Mouse (Mus musculus) cerebellum, adult 9-10 months (tissue): ENCODE results near the gene 2610528J11Rik.
A peak's percentile ranks its signal among the peaks of the same experiment; 100 is the strongest.
"Not testable (repeated sequence)": the region's sequence is repeated elsewhere in the genome, so short reads cannot be mapped to it uniquely, and the experiment has no call there.

Experiments used
- DNase-seq: peaks from one replicate; pipeline ENCODE4 v3.0.0; 2022

The 2610528J11Rik gene

DNA sequence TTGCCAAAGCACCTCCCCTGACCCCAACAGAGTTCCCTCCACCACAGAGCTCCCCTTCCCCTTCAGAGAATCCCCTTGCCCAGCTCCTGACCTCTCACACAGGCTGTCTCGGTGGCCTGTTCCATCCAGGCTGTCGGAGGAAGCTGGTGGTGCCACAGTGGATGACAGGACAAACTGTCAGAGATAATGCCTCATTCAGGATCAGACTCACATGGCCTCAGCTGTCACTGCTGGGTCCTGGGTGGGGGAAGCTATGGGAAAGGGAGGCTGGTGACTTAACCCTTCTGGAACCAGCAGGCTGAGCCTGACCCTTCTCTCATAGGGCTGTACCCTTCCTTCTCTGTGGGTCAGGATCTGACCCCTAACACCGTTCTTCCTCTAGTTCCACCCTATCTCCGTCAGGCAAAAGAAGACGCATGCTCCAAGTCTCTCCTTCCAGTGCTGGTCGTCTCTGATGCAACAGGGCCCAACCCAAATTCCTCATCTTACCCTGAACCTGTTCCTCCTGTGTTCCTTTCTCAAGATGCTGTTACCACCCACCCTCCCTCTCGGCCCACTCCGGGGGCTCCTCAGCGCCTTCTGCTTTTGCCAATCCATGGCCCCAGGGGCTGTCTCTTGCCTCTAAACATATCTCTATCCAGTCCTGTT is 15.8 kb downstream of the 2610528J11Rik start:
- DNase-seq = peak; percentile 3

DNA sequence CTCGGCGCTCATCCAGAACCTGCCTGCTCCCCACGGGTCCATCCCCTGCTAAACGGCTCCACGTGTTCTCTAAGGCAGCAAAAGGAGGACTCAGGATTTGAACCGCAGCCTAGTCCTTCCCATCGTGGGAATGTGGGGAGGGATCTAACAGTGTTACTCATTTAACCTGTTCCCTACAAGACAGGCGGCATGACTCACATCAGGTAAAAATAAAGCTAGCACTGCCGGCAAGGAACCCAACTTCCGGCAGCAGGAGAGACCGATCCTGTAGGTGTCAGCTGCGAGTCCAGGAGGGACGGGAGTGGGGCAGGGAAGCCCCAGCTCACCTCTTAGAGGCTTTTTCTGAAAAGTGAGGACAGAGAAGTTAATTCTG is 16.3 kb downstream of the 2610528J11Rik start:
- DNase-seq = no peak

DNA sequence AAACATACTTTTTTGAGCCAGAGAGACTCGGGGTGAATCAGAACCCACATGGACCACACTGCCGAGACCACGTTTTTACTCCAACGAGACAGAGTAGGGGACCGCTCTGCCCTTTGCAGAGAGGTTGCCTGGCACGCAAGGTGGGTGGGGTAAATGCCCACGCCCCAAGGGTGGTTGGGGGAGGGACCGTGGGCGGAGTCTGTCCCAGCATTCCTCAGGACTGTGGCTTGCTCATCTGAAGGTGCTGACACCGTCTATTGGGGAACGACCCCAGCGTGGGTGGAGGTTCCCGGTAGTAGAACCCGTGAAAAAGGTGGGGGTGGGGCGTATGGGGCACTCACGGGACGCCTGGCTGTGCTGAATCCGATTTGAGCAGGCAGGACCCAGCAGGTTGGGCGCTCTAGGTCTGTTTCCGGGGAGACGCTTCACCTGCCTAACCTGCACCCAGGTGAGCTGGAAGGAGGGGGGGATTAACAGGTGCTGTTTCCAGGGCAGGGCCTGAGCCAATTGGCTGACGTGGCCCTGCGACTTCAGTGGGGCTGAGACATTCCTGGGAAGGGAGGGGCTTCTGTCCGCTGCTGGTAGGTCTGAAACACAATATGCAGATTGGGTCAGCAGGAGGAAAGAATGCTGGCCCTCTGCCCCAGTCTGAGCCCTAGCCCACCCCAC is 16.9 kb downstream of the 2610528J11Rik start, which contains the start of gene Tmem125:
Gene Tmem125, minus strand, starts transcription at position 453 of the 669 bp plus-strand sequence.
- peak; percentile 5 for DNase-seq

DNA sequence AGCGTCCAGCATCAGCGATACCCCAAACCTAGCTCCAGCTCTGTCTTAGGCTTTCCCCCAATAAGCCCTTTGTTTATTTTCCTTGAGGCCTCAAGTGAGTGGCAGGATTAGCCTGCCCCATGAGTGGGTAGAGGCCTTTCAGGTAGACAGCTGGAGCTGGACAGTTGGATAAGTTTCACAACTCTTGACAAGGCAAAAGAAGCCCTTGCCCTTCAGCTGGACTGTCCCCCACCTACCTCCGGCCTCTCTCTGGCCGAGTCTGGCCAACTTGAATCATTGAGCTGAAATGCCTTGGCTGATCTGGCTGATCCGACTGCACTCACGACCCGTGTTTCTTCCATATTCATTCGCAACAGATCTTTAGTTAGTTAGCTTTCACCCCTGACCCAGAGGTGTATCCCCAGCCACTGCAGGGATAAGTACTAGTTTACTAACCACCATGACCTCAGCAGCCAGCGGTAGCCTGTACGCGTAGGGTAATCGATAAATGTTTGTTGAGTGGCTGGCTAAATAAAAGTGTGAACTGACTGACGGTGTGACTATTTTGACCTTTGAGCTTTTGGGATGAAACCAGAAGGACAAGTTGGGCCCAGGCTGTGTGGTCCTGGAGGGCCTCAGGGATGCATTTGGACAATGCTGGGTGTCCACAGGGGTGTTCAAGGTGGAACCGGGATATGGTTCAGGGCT is 17.8 kb downstream of the 2610528J11Rik start:
- DNase-seq = no peak

DNA sequence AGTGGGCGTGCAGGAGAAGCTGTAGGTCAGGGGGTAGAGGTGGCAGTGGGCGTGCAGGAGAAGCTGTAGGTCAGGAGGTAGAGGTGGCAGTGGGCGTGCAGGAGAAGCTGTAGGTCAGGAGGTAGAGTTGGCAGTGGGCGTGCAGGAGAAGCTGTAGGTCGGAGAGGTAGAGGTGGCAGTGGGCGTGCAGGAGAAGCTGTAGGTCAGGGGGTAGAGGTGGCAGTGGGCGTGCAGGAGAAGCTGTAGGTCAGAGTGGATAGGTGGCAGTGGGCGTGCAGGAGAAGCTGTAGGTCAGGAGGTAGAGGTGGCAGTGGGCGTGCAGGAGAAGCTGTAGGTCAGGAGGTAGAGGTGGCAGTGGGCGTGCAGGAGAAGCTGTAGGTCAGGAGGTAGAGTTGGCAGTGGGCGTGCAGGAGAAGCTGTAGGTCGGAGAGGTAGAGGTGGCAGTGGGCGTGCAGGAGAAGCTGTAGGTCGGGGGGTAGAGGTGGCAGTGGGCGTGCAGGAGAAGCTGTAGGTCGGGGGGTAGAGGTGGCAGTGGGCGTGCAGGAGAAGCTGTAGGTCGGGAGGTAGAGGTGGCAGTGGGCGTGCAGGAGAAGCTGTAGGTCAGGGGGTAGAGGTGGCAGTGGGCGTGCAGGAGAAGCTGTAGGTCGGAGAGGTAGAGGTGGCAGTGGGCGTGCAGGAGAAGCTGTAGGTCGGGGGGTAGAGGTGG is 20.8 kb downstream of the 2610528J11Rik start:
- DNase-seq = peak; percentile 36

DNA sequence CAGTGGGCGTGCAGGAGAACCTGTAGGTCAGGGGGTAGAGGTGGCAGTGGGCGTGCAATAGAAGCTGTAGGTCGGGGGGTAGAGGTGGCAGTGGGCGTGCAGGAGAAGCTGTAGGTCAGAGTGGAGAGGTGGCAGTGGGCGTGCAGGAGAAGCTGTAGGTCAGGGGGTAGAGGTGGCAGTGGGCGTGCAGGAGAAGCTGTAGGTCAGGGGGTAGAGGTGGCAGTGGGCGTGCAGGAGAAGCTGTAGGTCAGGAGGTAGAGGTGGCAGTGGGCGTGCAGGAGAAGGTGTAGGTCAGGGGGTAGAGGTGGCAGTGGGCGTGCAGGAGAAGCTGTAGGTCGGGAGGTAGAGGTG is 21.3 kb downstream of the 2610528J11Rik start:
- not testable (repeated sequence) for DNase-seq

DNA sequence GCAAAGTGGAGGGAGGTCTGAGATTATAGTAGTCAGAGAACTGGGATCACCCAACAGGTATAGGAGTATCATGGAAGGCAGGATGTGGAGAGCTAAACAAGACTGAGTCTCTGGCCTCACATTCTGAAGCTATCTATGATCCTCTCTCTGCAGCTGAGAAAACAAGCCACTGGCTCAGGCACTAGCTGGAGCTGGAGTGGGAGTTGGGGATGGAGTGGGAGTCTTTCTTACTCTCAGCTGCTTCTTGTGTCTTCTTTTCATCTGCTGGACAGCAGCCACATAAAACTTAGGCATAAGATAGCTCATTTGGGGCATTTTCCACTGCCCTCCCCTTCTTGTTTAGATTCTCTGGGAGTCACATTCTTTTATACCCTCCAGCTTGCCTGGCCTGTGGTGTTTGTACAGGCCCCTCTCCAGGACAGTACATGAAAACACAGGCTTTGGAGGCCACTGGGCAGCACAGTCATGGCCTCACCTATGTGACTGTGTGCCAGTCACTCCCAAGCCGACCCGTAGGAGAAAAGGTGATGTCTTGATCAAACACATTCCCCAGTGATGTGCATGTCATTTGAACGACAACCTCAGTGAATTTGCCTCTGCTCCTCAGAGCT is 26.3 kb downstream of the 2610528J11Rik start:
- DNase-seq = no peak

DNA sequence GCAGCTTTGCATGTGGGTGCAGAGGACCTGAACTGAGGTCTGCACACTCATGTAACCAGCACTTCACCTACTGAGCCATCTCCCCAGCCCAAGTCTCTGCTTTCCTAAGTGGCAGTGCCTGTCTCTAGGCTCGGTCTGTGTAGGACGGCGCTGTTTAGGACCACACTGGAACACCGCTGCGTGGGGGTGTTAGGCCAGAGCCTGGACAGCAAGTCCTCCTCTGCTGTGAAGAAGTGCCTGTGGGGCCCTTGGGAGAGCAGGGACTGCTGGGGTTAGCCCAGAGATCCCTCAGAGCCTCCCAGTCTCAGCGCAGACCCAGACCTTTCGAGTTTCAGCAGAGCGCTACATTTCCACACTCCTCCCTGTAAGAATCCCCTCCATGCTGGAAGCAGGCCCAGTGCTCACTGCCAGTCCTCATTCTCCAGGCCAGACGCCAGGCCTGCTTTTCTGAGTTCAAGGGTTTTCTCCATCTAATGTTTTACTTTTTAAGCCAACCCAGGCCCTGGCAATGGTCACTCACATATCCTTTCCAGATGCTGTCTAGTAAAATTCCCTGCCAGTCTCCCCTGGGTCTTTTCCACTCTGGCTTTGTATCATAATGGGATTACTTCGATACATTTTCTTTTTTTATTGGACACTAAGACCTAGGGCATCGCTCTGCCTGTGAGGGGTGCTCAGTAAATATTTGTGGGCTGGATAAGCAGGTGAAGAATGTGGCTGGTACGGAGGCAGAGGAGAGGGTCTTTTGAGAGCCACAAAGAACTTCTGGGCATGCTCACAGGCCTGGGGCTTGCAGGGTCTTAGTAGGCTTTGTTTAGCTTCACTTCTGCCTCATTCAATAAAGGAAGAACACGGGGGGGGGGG is 37.5 kb downstream of the 2610528J11Rik start:
- DNase-seq = no peak

DNA sequence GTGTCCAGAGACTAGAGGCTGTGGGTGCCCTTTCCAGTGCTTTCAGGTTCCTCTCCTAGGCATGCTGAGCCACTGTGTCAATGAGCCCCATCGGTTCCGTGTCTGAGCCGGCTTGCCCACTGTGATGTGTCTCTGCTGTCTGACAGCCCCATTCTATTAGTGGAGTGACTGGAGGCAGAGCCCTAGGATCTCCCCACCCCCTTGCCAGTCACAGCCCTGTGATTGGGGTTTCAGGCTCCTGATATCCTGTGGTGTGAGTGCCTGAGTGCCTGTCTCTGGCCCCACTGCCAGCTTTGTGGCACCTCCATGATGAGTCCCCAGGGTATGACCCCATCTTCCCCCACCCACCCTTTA is 38.1 kb downstream of the 2610528J11Rik start:
- no peak for DNase-seq

DNA sequence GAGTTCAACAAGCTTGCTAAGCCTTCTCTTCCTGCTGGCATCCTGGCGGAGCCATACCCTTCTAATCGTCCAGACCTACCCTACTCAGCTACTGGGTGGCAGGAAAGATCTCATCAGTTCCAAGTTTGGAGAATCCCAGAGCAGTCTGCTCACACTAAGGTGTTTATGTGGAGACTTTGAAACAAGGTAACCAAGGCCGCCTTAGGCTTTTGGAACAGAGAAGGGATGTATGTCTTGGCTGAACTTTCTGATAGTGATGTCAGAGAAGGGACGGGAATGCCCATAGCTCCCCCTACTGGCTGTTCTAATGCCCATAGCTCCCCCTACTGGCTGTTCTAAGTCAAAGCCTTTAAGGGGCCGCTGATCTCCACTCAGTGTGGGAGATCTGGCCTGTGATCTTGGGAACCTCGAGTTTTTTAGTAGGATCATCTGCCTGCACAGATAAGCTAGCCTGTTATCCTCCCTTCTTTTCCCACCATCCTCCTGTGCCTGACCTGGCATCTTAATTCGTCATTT is 39.4 kb downstream of the 2610528J11Rik start:
- no peak for DNase-seq

DNA sequence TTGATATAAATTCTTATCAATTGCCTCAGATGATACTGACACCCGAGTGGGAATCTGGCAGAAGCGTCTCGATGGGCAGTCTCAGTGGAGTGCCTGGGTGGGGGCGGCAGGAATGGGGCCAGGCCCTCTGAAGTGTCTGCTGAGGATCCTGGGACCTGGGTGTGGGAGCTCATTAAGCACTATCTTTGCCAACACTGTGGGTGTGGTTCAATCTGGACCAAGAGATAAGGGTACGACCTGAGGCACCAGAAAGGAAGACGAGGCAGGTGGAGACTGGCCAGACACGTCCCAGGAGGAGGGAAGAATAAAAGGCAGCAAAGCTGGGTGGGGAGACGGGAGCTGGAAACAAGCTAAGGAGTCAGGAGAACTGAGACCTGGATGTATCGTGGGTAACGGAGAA is 41.9 kb downstream of the 2610528J11Rik start:
- DNase-seq = no peak

DNA sequence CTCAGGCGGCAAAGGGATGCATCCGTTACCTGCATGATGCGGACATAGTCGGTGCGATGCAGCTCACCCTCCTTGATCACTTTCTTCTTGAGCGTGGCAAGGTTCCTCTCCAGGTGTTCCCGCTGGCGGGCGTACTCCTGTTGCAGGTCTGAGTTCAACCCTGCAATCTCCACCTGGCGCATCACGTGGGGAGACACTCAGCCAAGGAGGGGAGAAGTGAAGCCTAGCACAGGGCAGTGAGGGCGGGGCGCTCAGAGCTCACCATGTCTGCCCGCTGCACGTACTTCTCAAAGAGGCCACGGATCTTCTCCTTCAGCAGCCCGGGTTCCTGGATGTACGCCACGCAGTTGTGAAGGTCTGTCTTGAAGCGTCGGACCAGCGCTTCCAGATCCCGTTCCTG is 42.5 kb downstream of the 2610528J11Rik start:
- DNase-seq = no peak

DNA sequence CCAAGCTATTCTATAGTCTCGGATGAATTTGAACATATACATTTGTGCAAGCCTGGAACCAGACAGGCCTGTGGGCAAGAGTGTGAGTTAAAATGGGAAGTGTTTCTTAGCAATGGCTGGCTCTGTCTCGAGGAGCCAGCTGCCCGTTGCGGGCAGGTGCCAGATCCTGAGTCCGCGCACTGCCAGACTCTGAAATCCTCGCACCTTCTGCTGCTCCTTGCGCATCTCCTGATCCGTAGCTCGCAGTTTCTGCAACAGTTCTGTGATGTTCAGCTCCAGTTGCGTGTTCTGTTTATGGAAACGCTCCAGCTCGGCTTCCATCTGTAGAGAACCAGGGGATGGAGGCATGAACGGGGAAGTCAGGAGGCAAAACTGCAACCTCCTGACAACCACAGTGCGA is 44.6 kb downstream of the 2610528J11Rik start:
- DNase-seq = no peak

DNA sequence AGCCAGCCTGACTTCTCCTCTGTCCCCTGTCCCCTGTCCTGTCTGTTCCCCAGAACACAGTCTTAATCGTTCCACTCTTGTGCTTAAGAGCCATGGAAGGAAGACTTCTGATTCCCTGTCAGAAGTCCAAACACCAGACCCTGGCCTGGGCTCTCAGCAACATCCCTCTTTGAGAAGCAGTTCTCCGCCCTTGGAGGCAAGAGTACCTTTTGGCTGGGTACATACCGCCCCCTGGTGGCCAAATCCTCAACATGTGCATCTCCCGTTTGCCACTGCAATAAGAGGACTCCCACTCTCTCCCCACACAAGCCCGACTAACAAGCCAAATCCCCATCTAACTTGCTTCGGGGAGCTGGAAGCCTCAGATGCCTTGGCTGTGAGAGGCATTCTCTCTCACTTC is 49.3 kb downstream of the 2610528J11Rik start:
- DNase-seq = peak; percentile 49

DNA sequence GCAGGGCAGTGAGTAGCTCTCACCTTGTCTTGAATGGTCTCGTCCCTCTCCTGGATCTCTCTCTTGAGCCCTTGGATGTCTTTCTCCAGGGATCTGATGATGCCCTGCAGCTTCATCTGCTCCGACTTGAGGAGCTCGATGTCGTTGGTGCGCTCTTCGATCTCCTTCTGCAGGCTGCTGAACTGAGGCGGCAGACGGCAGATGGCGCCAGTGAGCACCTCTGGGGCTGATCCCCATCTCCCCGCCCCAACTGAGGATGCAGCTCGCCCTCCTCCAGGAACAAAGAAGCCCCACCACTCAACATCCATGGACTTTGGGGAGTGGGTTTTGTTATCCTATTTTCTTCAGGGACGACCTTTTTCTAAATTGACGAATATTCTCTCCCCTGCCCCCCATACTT is 52.5 kb downstream of the 2610528J11Rik start:
- no peak for DNase-seq
